Mouse (Mus musculus) spleen, adult 2 months (tissue): ENCODE measurements at regions not wholly inside any gene's neighbourhood (a gene's known extent, or its start where the extent isn't known, plus 50 kb on each side); places are given as distances from the start of the nearest gene placed in this dataset.

Experiments used
- DNase-seq, 2 experiments: peaks; one replicate each; pipeline versions ENCODE4 v3.0.0 to v3.0.0-alpha.2; 2012 to 2021; ENCODE audit warnings: low spot score in 2 of 2, low read depth in 1 of 2
- H3K27ac ChIP-seq: fragments of 200-500 bp; 2 replicates; pipeline ENCODE4 v1.5.1; 2012; ENCODE audit warnings: low read length, inconsistent platforms; ENCODE audit not compliant: insufficient read depth
- H3K27me3 ChIP-seq: fragments of 200-500 bp; 2 replicates; pipeline ENCODE4 v1.6.1; 2012; ENCODE audit warnings: mild to moderate bottlenecking, moderate library complexity, low read length, inconsistent platforms; ENCODE audit not compliant: control insufficient read depth, insufficient read depth
- H3K36me3 ChIP-seq: fragments of 200-500 bp; 2 replicates; pipeline ENCODE4 v1.6.1; 2012; ENCODE audit warnings: mild to moderate bottlenecking, low read length, inconsistent platforms; ENCODE audit not compliant: control insufficient read depth, insufficient read depth
- H3K4me1 ChIP-seq: fragments of 200-500 bp; 2 replicates; pipeline ENCODE4 v1.6.1; 2011; ENCODE audit warnings: inconsistent platforms; ENCODE audit not compliant: control insufficient read depth, insufficient read depth, insufficient read length
- H3K4me3 ChIP-seq: fragments of 200-500 bp; 2 replicates; pipeline ENCODE4 v1.5.1; 2011; ENCODE audit warnings: mild to moderate bottlenecking, inconsistent platforms; ENCODE audit not compliant: insufficient read depth, insufficient read length; ENCODE audit errors: extremely low read depth
- CTCF ChIP-seq: fragments of 200-500 bp; IDR thresholded peaks from 2 replicates; pipeline ENCODE4 v1.5.1; 2011; ENCODE audit warnings: mild to moderate bottlenecking, inconsistent platforms; ENCODE audit not compliant: insufficient read depth, insufficient read length, insufficient replicate concordance; ENCODE audit errors: extremely low read depth
- POLR2A ChIP-seq: fragments of 200-500 bp; IDR thresholded peaks from 2 replicates; pipeline ENCODE4 v1.6.1; 2011; ENCODE audit warnings: low read depth, low read length, inconsistent platforms
- WGBS: fragments of 180-500 bp; shearing (Covaris S2); methylation state at CpG from one replicate; pipeline ENCODE4 v1.1.7; 2018; 5-methylcytosine and 5-hydroxymethylcytosine counted together

DNA sequence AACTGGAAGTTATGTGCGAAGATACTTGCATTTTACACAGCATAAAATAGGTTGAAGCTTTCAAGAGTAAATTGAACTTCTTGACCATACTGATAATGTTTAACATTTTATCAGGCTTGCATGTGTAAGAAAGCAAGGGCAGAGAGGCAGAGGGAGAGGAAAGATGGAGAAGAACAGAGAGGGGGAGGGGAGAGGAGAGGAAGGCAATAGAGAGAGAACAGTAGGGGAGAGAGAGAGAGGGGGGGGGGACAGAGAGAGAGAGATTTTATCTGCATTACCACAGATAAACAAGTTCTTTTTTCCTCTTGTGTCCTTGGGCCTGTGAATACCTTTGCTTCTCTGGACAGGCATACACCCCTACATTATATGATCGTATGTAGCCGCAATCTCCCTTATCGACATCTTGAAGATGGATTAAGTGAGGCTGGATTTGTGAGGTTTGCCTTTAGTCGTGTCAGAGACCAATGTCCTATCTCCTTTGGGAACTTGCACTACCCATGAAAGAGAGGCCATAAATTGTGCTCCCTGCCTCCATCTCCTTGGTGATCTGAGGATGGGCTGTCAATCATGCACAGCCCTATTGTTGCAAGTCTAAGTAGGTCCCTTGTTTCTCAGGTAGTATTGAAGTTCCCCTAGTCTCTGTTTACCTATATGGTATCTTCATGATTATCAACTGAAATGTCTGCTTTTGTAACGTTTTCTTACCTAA lies 217.7 kb downstream of the Gm11146 start:
- DNase-seq, result no peak
- 84% methylated on average over 6 of the region's 6 CpGs for WGBS
- H3K27me3 ChIP-seq, result no peaks in the 10 kb centered on the region
- TF ChIP-seq POLR2A (no peak), CTCF (no peak)
- H3K4me1 ChIP-seq, result no peaks in the 10 kb centered on the region
- no peak overlapping the region for H3K4me3 ChIP-seq
- no peak overlapping the region for H3K27ac ChIP-seq
- H3K36me3 ChIP-seq, result no peaks in the 10 kb centered on the region

DNA sequence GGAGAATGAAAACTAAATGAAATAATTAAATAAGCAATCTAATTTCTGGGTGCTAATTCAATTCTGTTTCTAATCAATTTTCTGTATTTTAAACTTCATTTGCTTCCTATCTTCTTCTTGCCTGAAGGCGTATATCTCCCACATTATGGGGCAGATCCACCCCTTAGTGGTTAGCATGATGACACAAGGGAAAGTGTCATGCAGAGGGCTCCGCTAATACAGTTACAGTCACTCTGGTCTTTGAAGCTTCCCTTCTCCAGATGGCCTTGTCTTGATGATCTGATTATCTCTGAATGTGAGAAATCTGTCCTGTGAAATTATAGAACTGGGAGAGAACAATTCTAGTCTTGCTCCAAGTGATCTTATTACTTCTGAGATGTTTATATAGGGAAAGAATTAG lies 219.1 kb downstream of the Gm11146 start:
- Histone ChIP-seq H3K36me3 (no peaks in the 10 kb centered on the region), H3K27me3 (no peaks in the 10 kb centered on the region), H3K4me3 (no peak overlapping the region), H3K4me1 (no peaks in the 10 kb centered on the region), H3K27ac (no peak overlapping the region)
- no peak for TF ChIP-seq POLR2A
- no peak for TF ChIP-seq CTCF
- no peak for DNase-seq
- 82% methylated on average over 2 of the region's 2 CpGs for WGBS

DNA sequence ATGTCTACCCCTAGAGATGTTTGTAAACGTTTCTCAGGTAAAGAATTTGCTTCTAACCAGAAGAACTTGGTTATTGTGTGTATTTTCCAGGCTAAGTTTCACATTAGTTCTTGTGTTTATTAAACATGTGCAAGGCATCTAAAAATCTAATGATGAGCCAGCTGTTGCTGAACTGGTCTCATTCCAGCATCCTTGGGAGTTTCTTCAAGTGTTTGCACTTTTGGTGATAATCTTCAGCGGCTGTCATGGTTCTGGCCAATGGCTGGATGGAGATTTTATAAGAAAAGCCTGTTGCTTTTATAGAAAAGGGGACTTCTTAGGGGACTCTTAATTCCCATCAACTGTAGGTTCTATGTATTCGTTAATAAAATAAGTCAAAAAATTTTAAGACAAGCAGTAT lies 229.1 kb downstream of the Gm11146 start:
- no peaks in the 10 kb centered on the region for H3K4me1 ChIP-seq
- no peaks in the 10 kb centered on the region for H3K36me3 ChIP-seq
- WGBS, result 82% methylated on average over 3 of the region's 3 CpGs
- DNase-seq, result no peak
- H3K27me3 ChIP-seq, result no peaks in the 10 kb centered on the region
- TF ChIP-seq POLR2A (no peak), CTCF (no peak)
- H3K27ac ChIP-seq, result no peak overlapping the region
- no peak overlapping the region for H3K4me3 ChIP-seq

DNA sequence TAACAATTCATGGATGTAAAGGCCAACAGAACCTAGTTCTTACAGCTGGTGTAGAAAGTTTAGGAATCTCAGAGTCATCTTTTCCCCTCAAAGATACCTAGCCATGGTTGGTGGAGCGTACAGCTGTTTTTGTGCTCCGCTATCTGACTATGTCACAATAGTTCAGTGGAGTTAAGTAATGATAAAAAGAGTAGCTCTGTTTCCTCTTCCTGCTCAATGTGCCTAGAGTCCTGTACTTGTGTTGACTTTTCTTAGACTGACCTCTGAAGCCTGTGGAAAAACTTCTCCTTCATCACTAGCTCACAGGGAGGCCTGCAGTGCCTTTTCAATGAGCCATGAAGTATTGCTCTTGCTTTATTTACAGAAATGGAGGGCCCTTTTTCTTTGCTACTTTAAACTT lies 232.1 kb downstream of the Gm11146 start:
- DNase-seq, result no peak
- no peak for TF ChIP-seq CTCF
- no peak for TF ChIP-seq POLR2A
- H3K4me1 ChIP-seq, result no peaks in the 10 kb centered on the region
- WGBS, result 85% methylated on average over 2 of the region's 2 CpGs
- H3K27ac ChIP-seq, result no peak overlapping the region
- H3K27me3 ChIP-seq, result no peaks in the 10 kb centered on the region
- no peak overlapping the region for H3K4me3 ChIP-seq
- H3K36me3 ChIP-seq, result no peaks in the 10 kb centered on the region

DNA sequence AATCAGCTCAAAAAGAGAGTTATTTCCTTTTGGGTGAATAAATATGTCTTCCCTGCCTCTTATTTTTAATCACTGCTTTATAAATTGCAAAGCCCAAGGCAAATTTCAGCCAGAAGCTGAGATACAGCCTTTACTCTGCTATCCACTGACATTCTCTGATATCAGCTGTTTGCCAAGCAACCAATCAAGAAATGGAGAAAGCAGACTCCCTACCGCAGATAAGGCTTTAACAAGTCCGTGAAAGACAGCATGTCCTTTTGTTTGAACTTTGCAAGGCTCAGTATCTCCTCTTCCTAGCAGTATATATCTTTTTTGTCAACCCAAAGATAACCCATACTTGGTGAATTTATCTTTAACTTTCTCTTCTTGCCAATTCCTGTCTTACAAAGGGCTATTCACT lies 236.6 kb downstream of the Gm11146 start:
- TF ChIP-seq CTCF, result no peak
- TF ChIP-seq POLR2A, result no peak
- Histone ChIP-seq H3K36me3 (no peaks in the 10 kb centered on the region), H3K27ac (no peak overlapping the region), H3K4me3 (no peak overlapping the region), H3K4me1 (no peaks in the 10 kb centered on the region), H3K27me3 (no peaks in the 10 kb centered on the region)
- DNase-seq, result no peak
- 78% methylated on average over 2 of the region's 2 CpGs for WGBS

DNA sequence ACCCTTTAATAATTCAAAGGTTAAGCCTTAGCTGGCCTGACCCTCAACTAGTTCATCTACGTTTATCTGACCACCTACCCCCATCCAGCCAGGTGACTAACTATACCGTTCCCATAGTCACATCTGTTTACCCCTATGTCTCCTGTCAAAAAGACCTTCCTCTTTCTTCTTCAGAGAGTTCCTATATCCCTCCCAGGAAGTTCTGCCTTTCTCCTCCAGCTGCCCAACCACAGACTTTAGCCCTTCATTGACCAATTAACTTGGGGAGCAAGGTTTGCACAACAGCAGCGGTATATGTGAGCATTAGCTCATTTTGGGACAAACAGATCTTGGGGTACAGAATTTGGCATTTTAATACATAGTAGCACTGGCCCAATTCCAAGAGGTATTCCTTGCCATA lies 237.5 kb downstream of the Gm11146 start:
- no peaks in the 10 kb centered on the region for H3K4me1 ChIP-seq
- 71% methylated on average over 3 of the region's 3 CpGs for WGBS
- TF ChIP-seq POLR2A (no peak), CTCF (no peak)
- H3K36me3 ChIP-seq, result no peaks in the 10 kb centered on the region
- DNase-seq, result no peak
- H3K27me3 ChIP-seq, result no peaks in the 10 kb centered on the region
- H3K4me3 ChIP-seq, result no peak overlapping the region
- no peak overlapping the region for H3K27ac ChIP-seq

DNA sequence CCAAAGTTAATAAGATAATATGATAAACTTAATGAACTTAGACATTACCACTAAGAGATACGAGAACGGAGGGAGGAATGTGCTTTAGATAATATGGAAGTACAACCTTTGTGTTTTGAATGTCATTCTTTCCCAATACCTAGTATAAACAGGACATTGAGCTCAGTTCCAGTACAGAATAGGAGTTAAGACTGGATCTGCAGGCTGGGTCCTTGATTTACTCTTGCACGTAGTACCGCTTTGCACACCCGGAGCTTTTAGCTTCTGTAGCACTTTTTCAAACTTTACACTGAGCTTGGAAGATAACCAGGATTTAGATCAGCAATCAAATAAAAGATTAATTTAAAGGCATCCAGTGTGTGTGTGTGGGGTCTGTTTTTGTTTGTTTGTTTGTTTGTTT lies 242.7 kb downstream of the Gm11146 start:
- Histone ChIP-seq H3K4me1 (no peaks in the 10 kb centered on the region), H3K4me3 (no peak overlapping the region), H3K27ac (no peak overlapping the region), H3K27me3 (no peaks in the 10 kb centered on the region), H3K36me3 (no peaks in the 10 kb centered on the region)
- no peak for DNase-seq
- TF ChIP-seq POLR2A (no peak), CTCF (no peak)
- WGBS, result 94% methylated on average over 5 of the region's 5 CpGs
